Mouse (Mus musculus) activated CD4-positive, CD25-positive, alpha-beta regulatory T cell, adult 4 months (primary cell): ENCODE measurements around the gene 9430007A20Rik. TPM values are rescaled to one million over a fixed set of nuclear protein-coding genes. Genes with fewer than 3 reads are reported as not detected.
"Not testable (repeated sequence)": the region's sequence is repeated elsewhere in the genome, so short reads cannot be mapped to it uniquely, and the experiment has no call there.

ENCODE experiments used
- ATAC-seq: one replicate; pipeline ENCODE4 v1.8.0; 2017
- polyA plus RNA-seq, 2 experiments: library from polyadenylated mRNA; unstranded; fragments of 100-300 nt; shearing (Covaris generic); gene quantifications; one replicate each; pipeline ENCODE4 v1.2.1; 2017

Gene 9430007A20Rik
- polyA plus RNA-seq = not detected

DNA sequence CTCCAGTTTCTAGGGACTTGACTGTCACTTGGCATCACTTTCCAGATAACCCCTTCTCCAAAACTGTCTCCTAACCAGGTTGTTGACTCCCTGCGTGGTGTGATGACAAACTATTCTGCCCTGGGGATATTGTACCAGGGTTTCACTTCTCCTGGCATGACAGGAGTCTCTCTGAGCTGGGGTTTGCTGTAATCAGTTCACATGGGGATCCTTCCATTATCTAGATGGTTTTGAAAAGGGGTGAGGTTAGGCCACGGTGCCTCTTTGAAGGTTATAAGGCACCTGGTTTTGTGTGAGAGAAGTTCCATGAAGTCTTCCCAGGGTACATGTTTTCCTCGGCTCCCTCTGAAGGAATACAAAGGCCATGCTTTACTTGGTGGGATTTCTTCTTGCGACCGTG is at the start of gene 9430007A20Rik:
9430007A20Rik (plus strand) TSS at position 301 of the 400 bp plus-strand sequence.
- no peak for ATAC-seq

DNA sequence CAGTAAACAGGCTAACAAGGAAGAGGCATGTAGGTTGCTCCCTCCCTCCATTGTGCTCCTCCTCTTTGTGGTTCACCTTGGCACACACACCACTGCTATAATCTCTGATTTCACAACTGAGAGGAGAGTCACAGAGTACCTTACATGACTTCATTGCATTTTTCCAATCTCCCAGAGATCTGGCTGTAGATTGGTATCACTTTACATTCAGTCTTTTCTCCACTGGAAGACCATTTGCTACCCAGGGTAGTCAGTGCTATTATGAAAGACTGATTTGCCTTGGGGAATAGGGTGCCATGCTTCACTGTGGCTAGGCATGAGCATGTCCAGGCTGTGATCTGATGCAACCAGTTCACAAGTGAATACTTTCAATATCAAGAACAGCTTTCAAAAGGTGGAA is 26.3 kb upstream of the 9430007A20Rik start:
- no peak for ATAC-seq

DNA sequence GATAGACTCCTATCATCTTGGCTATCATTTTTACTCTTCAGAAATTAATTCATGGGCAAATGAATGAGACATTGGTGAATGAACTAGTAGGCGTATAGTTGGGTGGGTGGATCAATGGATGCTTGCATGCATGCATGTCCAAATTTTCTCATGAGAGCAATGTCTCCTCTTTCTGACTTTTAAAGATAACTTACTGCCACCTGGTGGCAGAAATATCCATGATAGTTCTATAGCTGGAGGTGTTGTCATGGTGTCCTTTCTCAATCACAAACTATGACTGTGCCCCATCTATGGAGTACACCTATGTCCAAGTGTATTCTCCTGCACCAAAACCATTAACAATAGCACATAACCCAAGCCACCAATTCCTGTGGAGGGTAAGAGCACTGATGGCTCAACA is 13.1 kb upstream of the 9430007A20Rik start:
- no peak for ATAC-seq

DNA sequence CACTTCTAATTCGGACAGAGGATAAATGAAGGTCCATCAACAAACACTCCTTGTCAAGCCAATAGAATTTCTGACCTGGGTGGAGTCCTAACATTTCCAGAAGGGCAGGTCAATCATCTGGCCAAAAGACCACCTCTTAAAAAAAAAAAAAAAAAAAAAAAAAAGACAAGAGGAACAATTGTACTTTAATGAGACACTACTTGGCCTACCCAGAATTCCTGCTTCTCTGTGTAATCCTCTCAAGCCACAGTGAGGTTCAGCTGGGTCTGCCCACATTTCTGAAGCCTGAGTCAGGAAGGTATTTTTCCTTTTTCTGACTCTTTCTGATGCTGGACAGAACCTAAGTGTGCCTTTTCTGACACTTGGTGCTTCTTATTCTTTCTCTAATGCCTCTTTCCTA is 25.1 kb downstream of the 9430007A20Rik start:
- no peak for ATAC-seq

DNA sequence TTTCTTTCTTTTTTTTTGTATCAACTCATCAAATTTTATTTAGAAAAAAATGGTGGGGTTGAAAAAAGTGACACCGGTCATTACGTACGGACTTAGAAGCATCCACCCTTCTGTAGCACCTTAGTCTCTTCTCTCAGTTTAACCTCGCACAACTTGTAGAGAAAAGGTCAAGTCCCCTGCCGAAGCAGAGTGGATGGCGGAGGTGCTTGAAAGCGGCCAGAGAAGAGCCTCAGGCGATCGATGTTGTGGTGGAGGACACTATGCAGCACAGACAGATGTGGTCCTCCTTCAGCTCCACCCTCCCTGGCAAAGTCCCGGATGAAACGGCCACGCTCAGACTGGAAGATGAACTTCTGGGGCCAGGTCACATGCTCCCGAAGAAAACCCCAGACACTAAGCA is 25.7 kb downstream of the 9430007A20Rik start:
- ATAC-seq = not testable (repeated sequence)

DNA sequence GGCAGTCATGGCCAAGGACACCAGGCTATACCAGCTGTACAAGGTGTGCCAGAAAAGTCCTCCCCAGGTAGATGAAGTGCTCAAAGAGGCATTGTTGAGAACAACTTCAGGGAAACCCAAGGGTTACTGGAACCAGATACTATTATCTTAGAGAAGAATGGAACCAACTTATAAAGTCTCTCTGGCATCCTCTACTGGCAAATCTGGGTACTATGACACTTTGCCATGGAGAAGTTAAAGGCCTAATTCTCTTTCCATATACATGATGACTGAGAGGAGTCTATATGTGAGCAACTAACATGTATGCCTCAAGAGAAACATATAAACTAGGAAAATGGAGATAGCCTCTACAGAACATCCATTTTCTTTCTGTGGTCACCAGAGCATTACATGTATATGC is 31.5 kb downstream of the 9430007A20Rik start:
- ATAC-seq = no peak

DNA sequence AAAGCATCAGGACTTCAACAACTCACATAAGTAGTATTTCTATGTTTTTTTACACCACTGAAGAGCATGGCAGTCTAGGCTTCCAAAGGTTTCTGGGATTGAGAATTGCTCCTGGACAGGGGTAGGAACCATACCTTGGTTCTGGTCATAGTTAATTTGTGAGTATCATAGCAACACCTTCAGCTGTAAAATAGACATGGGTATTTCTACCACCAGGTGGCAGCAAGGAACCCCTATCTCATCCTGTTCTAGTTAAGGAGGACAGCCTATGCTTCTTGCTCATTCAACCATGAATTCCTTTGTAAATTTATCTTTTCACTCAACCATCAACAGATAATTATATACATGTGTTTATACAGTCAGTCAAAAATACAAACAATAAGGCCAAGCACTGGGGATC is 40.2 kb downstream of the 9430007A20Rik start:
- no peak for ATAC-seq

DNA sequence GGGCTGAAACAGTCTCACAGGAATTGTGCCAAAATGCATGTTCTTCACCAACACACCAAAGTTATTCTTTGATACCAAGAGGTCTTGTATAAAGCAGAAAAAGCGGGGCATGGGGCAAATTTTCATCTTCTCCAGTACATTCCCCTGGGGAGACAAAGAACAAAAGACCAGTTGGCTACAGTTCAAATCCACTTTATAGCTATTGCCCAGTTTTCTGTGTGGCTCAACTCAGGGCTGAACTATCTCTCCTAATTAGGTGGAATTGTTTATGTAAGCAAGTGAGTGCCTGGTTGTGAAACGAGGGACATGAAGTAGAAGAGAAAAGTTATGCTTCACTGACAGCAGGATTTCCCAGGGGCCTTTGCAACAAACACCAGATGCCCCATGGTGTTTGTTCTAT is 41.6 kb downstream of the 9430007A20Rik start:
- ATAC-seq = no peak

DNA sequence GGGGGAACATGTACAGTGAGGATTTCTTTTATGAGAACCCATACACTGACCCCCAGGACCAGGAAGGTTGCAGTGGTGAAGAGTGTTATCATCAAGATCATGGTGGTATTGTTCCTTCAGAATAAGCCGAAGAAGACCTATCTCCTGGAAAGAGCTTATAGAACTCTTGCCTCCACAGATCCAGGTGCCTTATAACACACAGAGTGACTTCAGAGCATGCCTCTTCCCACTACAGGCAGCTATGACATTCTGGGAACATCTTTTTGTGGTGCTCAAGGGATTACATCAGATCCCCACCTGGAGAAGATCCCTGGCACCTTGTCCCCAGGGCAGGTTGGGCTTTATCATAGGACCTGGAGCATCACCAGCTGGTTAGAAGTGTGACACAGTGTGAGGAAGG is 45.4 kb downstream of the 9430007A20Rik start, which contains the start of gene Gm13124:
Gm13124 (minus strand) TSS at position 101 of the 400 bp plus-strand sequence.
- no peak for ATAC-seq

DNA sequence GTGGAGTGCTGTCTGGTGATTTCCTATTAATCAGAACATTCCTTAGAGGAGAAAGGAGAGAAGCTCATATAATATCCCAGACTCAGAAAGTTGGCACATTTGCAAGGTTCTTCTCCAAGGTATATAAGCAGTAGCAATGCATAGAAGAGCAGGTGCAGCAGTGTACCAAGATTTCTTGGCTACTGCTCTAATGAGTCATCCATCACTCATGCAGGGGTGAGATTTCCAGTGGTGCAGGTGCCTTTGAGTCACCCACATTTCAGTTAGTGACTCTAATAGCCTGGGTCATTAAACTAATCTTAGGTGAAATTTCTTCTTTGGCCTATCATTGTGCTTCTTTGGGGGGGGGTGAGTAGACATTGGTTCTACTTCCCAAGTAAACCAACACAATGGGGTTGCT is 48.1 kb downstream of the 9430007A20Rik start:
- no peak for ATAC-seq

Other genes with a start within 250 kb of the 9430007A20Rik start
- gene Pramel5, start 239.3 kb upstream of the 9430007A20Rik start, polyA plus RNA-seq = not detected
- not detected for gene Gm13128, start 189.6 kb upstream of the 9430007A20Rik start, polyA plus RNA-seq
- gene Gm13119, start 161.9 kb upstream of the 9430007A20Rik start, polyA plus RNA-seq = not detected
- not detected for gene Pramef20, start 141.9 kb upstream of the 9430007A20Rik start, polyA plus RNA-seq
- gene Pramef12, start 111.4 kb upstream of the 9430007A20Rik start, polyA plus RNA-seq = not detected
- not detected for gene 1700012P22Rik, start 81.0 kb upstream of the 9430007A20Rik start, polyA plus RNA-seq
- gene Gm9944, start 66.5 kb upstream of the 9430007A20Rik start, polyA plus RNA-seq = not detected
- gene Aadacl3, start 56.1 kb upstream of the 9430007A20Rik start, polyA plus RNA-seq = not detected
- gene Gm13124, start 45.3 kb downstream of the 9430007A20Rik start, polyA plus RNA-seq = not detected
- gene Aadacl4, start 93.9 kb downstream of the 9430007A20Rik start, polyA plus RNA-seq = not detected
- not detected for gene Gm436, start 166.5 kb downstream of the 9430007A20Rik start, polyA plus RNA-seq
- gene Gm13178, start 201.6 kb downstream of the 9430007A20Rik start, polyA plus RNA-seq = not detected